Mouse (Mus musculus): Measurements from ENCODE around the gene Defa17.
"Not testable (repeated sequence)": the region's sequence is repeated elsewhere in the genome, so short reads cannot be mapped to it uniquely, and the experiment has no call there.

The Defa17 gene

DNA sequence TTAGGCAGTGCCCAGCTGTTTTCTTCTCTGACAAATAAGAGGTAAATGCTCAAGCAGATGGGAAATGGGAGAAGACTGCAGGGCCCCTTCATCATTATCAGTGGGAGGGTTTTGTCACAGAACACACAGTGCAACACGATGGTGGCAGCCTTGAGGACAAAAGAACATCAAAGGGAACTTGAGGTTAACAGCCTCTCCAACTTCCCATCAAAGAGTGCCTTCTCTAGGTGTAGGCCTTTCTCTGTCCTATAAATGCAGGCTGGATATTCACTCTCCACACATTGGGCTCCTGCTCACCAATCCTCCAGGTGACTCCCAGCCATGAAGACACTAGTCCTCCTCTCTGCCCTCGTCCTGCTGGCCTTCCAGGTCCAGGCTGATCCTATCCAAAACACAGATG is at the start of gene Defa17:
Gene Defa17 (plus strand): TSS at position 301 of the 400 bp plus-strand sequence.
- in situ Hi-C loops (cut with MboI, MseI), result not testable (repeated sequence)

GRCm38 (mm10) chr8:21617883-21618282 is 37.7 kb upstream of the Defa17 start, which contains the start of gene Defa26:
Gene Defa26, plus strand, starts transcription at chr8:21618183.
- in situ Hi-C loops (cut with MboI, MseI), result loop anchor here (10.0 kb wide), 2 partner anchors 153 to 373 kb away; partner anchors contain the start of gene Gm15292

DNA sequence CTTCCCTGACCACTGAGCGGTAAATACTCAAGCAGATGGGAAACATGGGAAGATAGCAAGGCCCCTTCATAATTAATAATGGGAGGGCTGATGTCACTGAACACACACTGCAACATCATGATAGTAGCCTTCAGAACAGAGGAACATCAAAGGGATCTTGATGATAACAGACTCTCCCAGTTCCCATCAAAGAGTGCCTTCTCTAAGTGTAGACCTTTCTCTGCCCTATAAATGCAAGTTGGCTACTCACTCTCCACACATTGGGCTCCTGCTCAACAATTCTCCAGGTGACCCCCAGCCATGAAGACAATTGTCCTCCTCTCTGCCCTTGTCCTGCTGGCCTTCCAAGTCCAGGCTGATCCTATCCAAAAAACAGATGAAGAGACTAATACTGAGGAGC is 9.9 kb downstream of the Defa17 start, which contains the start of gene Defa34:
Gene Defa34 (plus strand): TSS at position 301 of the 400 bp plus-strand sequence.
- in situ Hi-C loops (cut with MboI, MseI), result loop anchor here (5.0 kb wide), 1 partner anchor 463 kb away; the partner anchor contains the start of gene Gm15293

DNA sequence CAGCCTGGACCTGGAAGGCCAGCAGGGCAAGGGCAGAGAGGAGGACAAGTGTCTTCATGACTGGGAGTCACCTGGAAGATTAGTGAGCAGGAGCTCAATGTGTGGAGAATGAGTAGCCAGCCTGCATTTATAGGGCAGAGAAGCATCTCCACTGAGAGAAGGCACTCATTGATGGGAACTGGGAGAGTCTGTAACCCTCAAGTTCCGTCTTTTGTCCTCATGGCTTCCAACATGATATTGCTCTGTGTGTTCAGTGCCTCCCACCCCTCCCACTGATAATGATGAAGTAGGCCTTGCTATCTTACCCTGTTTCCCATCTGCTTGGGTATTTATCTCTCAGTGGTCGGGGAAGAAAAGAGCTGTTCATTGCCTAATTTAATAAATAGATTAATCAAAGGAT is 48.0 kb downstream of the Defa17 start, which contains the start of gene AY761184:
Gene AY761184 (minus strand): TSS at position 101 of the 400 bp plus-strand sequence.
- in situ Hi-C loops (cut with MboI, MseI), result not testable (repeated sequence)
